ENCODE assay signal across 29 mouse cellular contexts in the genomic region with DNA sequence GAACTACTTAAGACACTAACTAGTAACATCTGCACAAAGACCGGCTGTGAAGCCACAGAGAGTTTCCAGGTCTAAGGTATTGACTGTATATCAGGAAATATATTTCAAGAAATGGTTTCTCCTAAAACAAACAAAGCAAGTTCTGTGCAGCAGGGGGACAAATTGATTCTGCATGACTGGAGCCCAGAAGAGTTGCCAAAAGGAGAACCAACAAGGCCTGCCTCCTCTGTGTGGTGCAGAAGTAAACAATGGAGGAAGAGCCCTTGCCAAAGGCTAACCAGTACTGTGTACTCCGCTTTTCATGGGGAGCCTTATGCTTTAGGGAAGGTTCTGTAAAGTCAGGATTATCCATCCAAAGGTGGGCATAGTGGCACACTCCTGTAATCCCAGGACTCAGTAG. TPM values are rescaled to one million over a fixed set of nuclear protein-coding genes. Genes with fewer than 3 reads are reported as not detected.
DNase-seq lines count a peak whose midpoint lies in the region; ATAC-seq and TF ChIP-seq lines count a peak whose summit lies in the region.
"Had no signal": no experiment of that assay in that cellular context is flagged by ENCODE, and none has a peak within 500 bp of the region (broad histone marks: within the 10 kb centered on the region; RNA-seq: fewer than 3 reads in every experiment).

No protein-coding gene starts in this region.

- no peaks in the 10 kb centered on the region for H3K36me3 ChIP-seq in forebrain, postnatal 0 days (ENCODE audit: insufficient read depth)
- H3K36me3 ChIP-seq in forebrain, embryonic 10.5 days (replicated peaks): no peaks in the 10 kb centered on the region
- no peaks in the 10 kb centered on the region for H3K36me3 ChIP-seq in midbrain, postnatal 0 days (ENCODE audit: insufficient read depth, low read length)
- H3K36me3 ChIP-seq in midbrain, embryonic 16.5 days (ENCODE audit: control insufficient read depth, insufficient read depth, low read length): no peaks in the 10 kb centered on the region
- H3K36me3 ChIP-seq in embryonic facial prominence, embryonic 13.5 days: no peaks in the 10 kb centered on the region
- H3K36me3 ChIP-seq: embryonic facial prominence, embryonic 15.5 days; forebrain, embryonic 15.5 days; heart, embryonic 12.5 days; hindbrain, embryonic 13.5 days; limb, embryonic 12.5 days; lung, embryonic 15.5 days; midbrain, embryonic 12.5 days had no signal

- no peaks in the 10 kb centered on the region for H3K27me3 ChIP-seq in forebrain, postnatal 0 days (ENCODE audit: insufficient read depth, low read length)
- no peaks in the 10 kb centered on the region for H3K27me3 ChIP-seq in forebrain, embryonic 10.5 days (ENCODE audit: poor library complexity, severe bottlenecking)
- no peaks in the 10 kb centered on the region for H3K27me3 ChIP-seq in midbrain, postnatal 0 days (ENCODE audit: insufficient read depth, low read length)
- H3K27me3 ChIP-seq in midbrain, embryonic 16.5 days (ENCODE audit: control insufficient read depth, insufficient read depth, low read depth, low read length): no peaks in the 10 kb centered on the region
- H3K27me3 ChIP-seq in embryonic facial prominence, embryonic 13.5 days: no peaks in the 10 kb centered on the region
- H3K27me3 ChIP-seq: embryonic facial prominence, embryonic 15.5 days; forebrain, embryonic 15.5 days; hindbrain, embryonic 13.5 days; limb, embryonic 12.5 days; lung, embryonic 15.5 days had no signal

- H3K4me3 ChIP-seq in forebrain, postnatal 0 days (ENCODE audit: low read depth, low read length): no peak overlapping the region
- no peak overlapping the region for H3K4me3 ChIP-seq in forebrain, embryonic 10.5 days
- H3K4me3 ChIP-seq in midbrain, postnatal 0 days (ENCODE audit: low read depth, low read length): no peak overlapping the region
- no peak overlapping the region for H3K4me3 ChIP-seq in midbrain, embryonic 16.5 days (ENCODE audit: low read depth, low read length)
- H3K4me3 ChIP-seq in embryonic facial prominence, embryonic 13.5 days: no peak overlapping the region
- H3K4me3 ChIP-seq: embryonic facial prominence, embryonic 15.5 days; forebrain, embryonic 15.5 days; gastrocnemius, adult 2 months; heart, adult 2 months; heart, embryonic 12.5 days; hindbrain, embryonic 13.5 days; limb, embryonic 12.5 days; lung, embryonic 15.5 days; megakaryocyte, embryonic 14.5 days; midbrain, embryonic 12.5 days had no signal

- 0 out of 2 replicates have a peak, but pooled peaks have one; percentile 23 for ATAC-seq in forebrain, postnatal 0 days
- ATAC-seq in midbrain, postnatal 0 days (ENCODE audit: low FRiP score): no peak
- ATAC-seq in midbrain, embryonic 16.5 days: no peak
- ATAC-seq in embryonic facial prominence, embryonic 13.5 days (ENCODE audit: insufficient number of reproducible peaks, insufficient read depth, low FRiP score, low TSS enrichment, low read depth): no peak
- ATAC-seq: forebrain, embryonic 15.5 days; inflammation-experienced regulatory T-cells, adult 6 months had no signal

- no peak overlapping the region for H3K9ac ChIP-seq in forebrain, postnatal 0 days
- H3K9ac ChIP-seq in midbrain, postnatal 0 days (replicated peaks; ENCODE audit: low read length, poor library complexity, severe bottlenecking): no peak overlapping the region
- no peak overlapping the region for H3K9ac ChIP-seq in midbrain, embryonic 16.5 days (ENCODE audit: low read depth, low read length)
- H3K9ac ChIP-seq in embryonic facial prominence, embryonic 13.5 days: no peak overlapping the region
- H3K9ac ChIP-seq: embryonic facial prominence, embryonic 15.5 days; forebrain, embryonic 15.5 days; heart, embryonic 12.5 days; hindbrain, embryonic 13.5 days; limb, embryonic 12.5 days; lung, embryonic 15.5 days; midbrain, embryonic 12.5 days had no signal

- DNase-seq in forebrain, postnatal 0 days: no peak
- DNase-seq in forebrain, embryonic 10.5 days (ENCODE audit: extremely low spot score, low spot score): no peak
- DNase-seq in midbrain, postnatal 0 days (ENCODE audit: low spot score): peak; percentile 45
- DNase-seq in MN1 (ENCODE audit: low spot score): no peak
- DNase-seq: adrenal gland, postnatal 14 days; B cell, adult 2 months; cerebellum, adult 11-12 months; cerebellum, postnatal 36 days; gastrocnemius, adult 2 months; heart, adult 2 months; heart, postnatal 4 days; layer of hippocampus, adult 9-11 months; lung, postnatal 4 days; thymus, postnatal 4 days had no signal

- H3K4me2 ChIP-seq in forebrain, postnatal 0 days (ENCODE audit: low read depth): no peak overlapping the region
- H3K4me2 ChIP-seq in midbrain, postnatal 0 days (ENCODE audit: low read depth, low read length, poor library complexity, severe bottlenecking): no peak overlapping the region
- H3K4me2 ChIP-seq in midbrain, embryonic 16.5 days (ENCODE audit: low read length): no peak overlapping the region
- H3K4me2 ChIP-seq in embryonic facial prominence, embryonic 13.5 days: no peak overlapping the region
- H3K4me2 ChIP-seq: embryonic facial prominence, embryonic 15.5 days; forebrain, embryonic 15.5 days; heart, embryonic 12.5 days; hindbrain, embryonic 13.5 days; limb, embryonic 12.5 days; lung, embryonic 15.5 days; midbrain, embryonic 12.5 days had no signal

- no peak for TF ChIP-seq CTCF in forebrain, postnatal 0 days (IDR thresholded peaks at IDR 0.05; ENCODE audit: low read depth)
- TF ChIP-seq CTCF in midbrain, postnatal 0 days (IDR thresholded peaks at IDR 0.05): no peak

- H3K9me3 ChIP-seq in forebrain, postnatal 0 days (ENCODE audit: low read length): no peaks in the 10 kb centered on the region
- no peaks in the 10 kb centered on the region for H3K9me3 ChIP-seq in forebrain, embryonic 10.5 days
- no peaks in the 10 kb centered on the region for H3K9me3 ChIP-seq in midbrain, postnatal 0 days (ENCODE audit: low read length)
- no peaks in the 10 kb centered on the region for H3K9me3 ChIP-seq in midbrain, embryonic 16.5 days (replicated peaks; ENCODE audit: control insufficient read depth, low read length, poor library complexity, severe bottlenecking)
- H3K9me3 ChIP-seq in embryonic facial prominence, embryonic 13.5 days: no peaks in the 10 kb centered on the region
- H3K9me3 ChIP-seq: embryonic facial prominence, embryonic 15.5 days; forebrain, embryonic 15.5 days; heart, embryonic 12.5 days; hindbrain, embryonic 13.5 days; limb, embryonic 12.5 days; lung, embryonic 15.5 days; midbrain, embryonic 12.5 days had no signal

- WGBS in forebrain, postnatal 0 days: 51% methylated on average over 2 of the region's 2 CpGs
- 73% methylated on average over 2 of the region's 2 CpGs for WGBS in forebrain, embryonic 10.5 days
- 82% methylated on average over 2 of the region's 2 CpGs for WGBS in midbrain, postnatal 0 days
- WGBS in midbrain, embryonic 16.5 days: 71% methylated on average over 2 of the region's 2 CpGs
- 59% methylated on average over 2 of the region's 2 CpGs for WGBS in embryonic facial prominence, embryonic 13.5 days

- no peaks in the 10 kb centered on the region for H3K4me1 ChIP-seq in forebrain, postnatal 0 days (ENCODE audit: insufficient read depth)
- H3K4me1 ChIP-seq in forebrain, embryonic 10.5 days: peaks cover 19% of the 10 kb centered on the region
- H3K4me1 ChIP-seq in midbrain, postnatal 0 days (ENCODE audit: insufficient read depth, low read length): no peaks in the 10 kb centered on the region
- H3K4me1 ChIP-seq in midbrain, embryonic 16.5 days (ENCODE audit: control insufficient read depth, insufficient read depth, low read length): no peaks in the 10 kb centered on the region
- H3K4me1 ChIP-seq in embryonic facial prominence, embryonic 13.5 days: peaks cover 19% of the 10 kb centered on the region
- H3K4me1 ChIP-seq: embryonic facial prominence, embryonic 15.5 days; hindbrain, embryonic 13.5 days had no signal

- H3K27ac ChIP-seq in forebrain, postnatal 0 days (ENCODE audit: low read depth, low read length): no peak overlapping the region
- H3K27ac ChIP-seq in forebrain, embryonic 10.5 days: no peak overlapping the region
- H3K27ac ChIP-seq in midbrain, postnatal 0 days (ENCODE audit: low read depth, low read length): no peak overlapping the region
- no peak overlapping the region for H3K27ac ChIP-seq in midbrain, embryonic 16.5 days (ENCODE audit: low read length)
- H3K27ac ChIP-seq in embryonic facial prominence, embryonic 13.5 days: peak overlapping the region; percentile 23; the same call in 1 of the 2 replicates
- H3K27ac ChIP-seq: embryonic facial prominence, embryonic 15.5 days; forebrain, embryonic 15.5 days; gastrocnemius, adult 2 months; heart, adult 2 months; hindbrain, embryonic 13.5 days; kidney, postnatal 0 days; limb, embryonic 12.5 days; lung, embryonic 15.5 days; midbrain, embryonic 12.5 days had no signal

RNA-seq across cellular contexts. Expression of gene Plekhs1, which starts 1.2 kb away (rescaled TPM):
- total RNA-seq in forebrain, postnatal 0 days (2014; rRNA removed): 0.14 and 0.15 TPM in 2 replicates
- polyA plus RNA-seq in forebrain, postnatal 0 days (2015; fragmentation: Nextera tagmentation; extraction: Ambion mirVana): 0.28 and 0.29 TPM in 2 replicates
- 0.11 and 0.15 TPM in 2 replicates for polyA plus RNA-seq in forebrain, embryonic 10.5 days (2016; fragmentation: Nextera tagmentation; extraction: Ambion mirVana)
- 0.19 and 0.38 TPM in 2 replicates for total RNA-seq in midbrain, postnatal 0 days (2014; rRNA removed)
- polyA plus RNA-seq in midbrain, postnatal 0 days (2015; fragmentation: Nextera tagmentation; extraction: Ambion mirVana): 0.26 and 0.45 TPM in 2 replicates
- 0.09 and 0.29 TPM in 2 replicates for polyA plus RNA-seq in midbrain, embryonic 16.5 days (2015; fragmentation: Nextera tagmentation; extraction: Ambion mirVana)
- polyA plus RNA-seq in embryonic facial prominence, embryonic 13.5 days (2015; fragmentation: Nextera tagmentation; extraction: Ambion mirVana): 0.65 and 0.84 TPM in 2 replicates
- total RNA-seq: liver, adult 2 months; monocyte, adult 5-6 weeks had no signal
- polyA plus RNA-seq: heart, embryonic 12.5 days; liver, embryonic 16.5 days had no signal
